Mouse (Mus musculus) liver, adult 2 months (tissue): ENCODE results near the gene Aldoc.

Experiments used
- CTCF ChIP-seq: fragments of 200-500 bp; IDR thresholded peaks from 2 replicates; pipeline ENCODE4 v1.5.1; 2011; ENCODE audit warnings: low read depth, low read length, control low read depth
- POLR2A ChIP-seq: fragments of 200-500 bp; IDR thresholded peaks from 2 replicates; pipeline ENCODE4 v1.6.1; 2011; ENCODE audit warnings: low read length, control low read depth; ENCODE audit not compliant: insufficient read depth; ENCODE audit errors: extremely low read depth

DNA sequence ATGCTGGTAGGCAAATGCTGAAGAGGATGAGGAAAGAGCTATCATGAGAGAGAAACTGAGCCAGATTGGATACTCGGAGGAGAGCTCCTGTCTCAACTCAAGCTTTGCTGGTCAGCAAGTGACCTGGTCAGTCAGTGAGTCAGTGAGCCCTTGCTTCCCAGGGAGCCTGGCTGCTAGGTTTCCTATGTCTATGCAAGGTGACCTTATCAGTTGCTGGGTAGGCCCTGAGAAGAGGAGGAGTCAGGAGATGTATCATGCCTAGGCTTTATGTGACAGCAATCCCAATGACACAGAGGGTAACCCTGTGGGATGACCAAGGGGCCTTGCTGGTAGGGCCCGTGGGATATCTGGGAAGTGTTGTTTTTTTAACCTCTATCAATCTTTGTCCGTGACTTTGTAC lies 49.4 kb downstream of the Aldoc start:
- TF ChIP-seq POLR2A: no peak
- TF ChIP-seq CTCF: no peak
